Mouse (Mus musculus) heart, embryonic 13.5 days (tissue): ENCODE measurements around the gene Tssc4. TPM values are rescaled to one million over a fixed set of nuclear protein-coding genes. Genes with fewer than 3 reads are reported as not detected.
A peak's percentile ranks its signal among the peaks of the same experiment; 100 is the strongest.

Experiments
- ATAC-seq: fragments of 200-750 bp; cut with Nextera tagmentation; 2 replicates; pipeline ENCODE4 v1.8.0; 2017; ENCODE audit warnings: moderate TSS enrichment; ENCODE audit not compliant: insufficient number of reproducible peaks, low FRiP score, low TSS enrichment; ENCODE audit errors: extremely low read depth
- H3K27ac ChIP-seq: fragments of 300-500 bp; sonication (generic); replicated peaks from 2 replicates; pipeline ENCODE4 v1.5.1; 2015; ENCODE audit warnings: moderate library complexity, mild to moderate bottlenecking, inconsistent platforms
- H3K27me3 ChIP-seq: fragments of 300-500 bp; sonication (generic); replicated peaks from 2 replicates; pipeline ENCODE4 v1.6.1; 2015; ENCODE audit warnings: mild to moderate bottlenecking, inconsistent platforms
- H3K36me3 ChIP-seq: fragments of 300-500 bp; sonication (generic); 2 replicates; pipeline ENCODE4 v1.6.1; 2015; ENCODE audit warnings: mild to moderate bottlenecking, inconsistent platforms
- H3K4me1 ChIP-seq: fragments of 300-500 bp; sonication (generic); 2 replicates; pipeline ENCODE4 v1.6.1; 2015; ENCODE audit warnings: inconsistent platforms
- H3K4me2 ChIP-seq: fragments of 300-500 bp; sonication (generic); 2 replicates; pipeline ENCODE4 v1.6.1; 2015; ENCODE audit warnings: inconsistent platforms, mild to moderate bottlenecking, moderate library complexity
- H3K4me3 ChIP-seq: fragments of 300-500 bp; sonication (generic); 2 replicates; pipeline ENCODE4 v1.5.1; 2015; ENCODE audit warnings: moderate library complexity, mild to moderate bottlenecking, inconsistent platforms
- H3K9ac ChIP-seq: fragments of 300-500 bp; sonication (generic); 2 replicates; pipeline ENCODE4 v1.6.1; 2015; ENCODE audit warnings: inconsistent platforms, mild to moderate bottlenecking, moderate library complexity
- H3K9me3 ChIP-seq: fragments of 300-500 bp; sonication (generic); 2 replicates; pipeline ENCODE4 v1.6.1; 2016; ENCODE audit warnings: inconsistent platforms
- WGBS: fragments of 180-500 bp; shearing (Covaris S2); methylation state at CpG from one replicate; pipeline ENCODE4 v1.1.7; 2015; ENCODE audit warnings: mixed read lengths; 5-methylcytosine and 5-hydroxymethylcytosine counted together
- polyA plus RNA-seq: library from polyadenylated mRNA; unstranded; fragments of >200 nt; fragmentation: Nextera tagmentation; extraction: Ambion mirVana; gene quantifications from 2 replicates; pipeline ENCODE4 v1.2.1, GENCODE M21; 2015

Gene Tssc4
- polyA plus RNA-seq, 1 experiment from 2014 or later: 58.2 TPM

GRCm38 (mm10) chr7:143057023-143057422 lies 12.0 kb upstream of the Tssc4 start:
- H3K4me3 ChIP-seq: peak overlapping the region; percentile 7; the same call in 1 of the 2 replicates
- no peaks in the 10 kb centered on the region for H3K27me3 ChIP-seq
- H3K9me3 ChIP-seq: no peaks in the 10 kb centered on the region
- H3K4me1 ChIP-seq: peaks cover 79% of the 10 kb centered on the region
- H3K4me2 ChIP-seq: peak overlapping the region; percentile 98
- peaks cover 59% of the 10 kb centered on the region for H3K36me3 ChIP-seq
- H3K9ac ChIP-seq: peak overlapping the region; percentile 98
- WGBS: 52% methylated on average over 5 of the region's 5 CpGs
- ATAC-seq: no peak
- H3K27ac ChIP-seq: peak overlapping the region; percentile 98

DNA sequence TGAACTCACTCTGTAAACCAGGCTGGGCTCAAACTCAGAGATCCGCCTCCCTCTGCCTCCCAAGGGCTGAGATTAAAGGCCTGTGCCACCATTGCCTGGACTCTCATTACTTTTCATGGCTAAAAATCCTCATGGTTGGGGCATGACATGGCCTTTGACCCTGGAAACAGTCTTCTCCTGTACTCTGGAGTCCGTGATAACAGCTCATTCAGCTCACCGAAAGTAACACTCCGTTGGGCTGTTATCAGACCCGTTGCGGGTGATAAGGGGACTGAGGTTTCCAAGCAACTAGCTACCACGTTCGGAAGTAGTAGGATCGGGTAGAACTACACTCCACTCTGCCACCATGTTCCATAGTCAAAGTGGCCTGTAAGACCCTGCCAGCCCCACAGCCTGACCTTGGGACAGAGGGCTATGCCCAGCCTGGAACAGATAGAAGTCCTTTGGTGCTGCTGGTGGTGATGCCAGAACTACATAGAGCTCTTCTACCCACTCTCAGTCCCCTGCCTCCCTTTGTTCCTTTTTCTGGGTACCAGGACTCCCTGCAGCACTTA lies 11.3 kb upstream of the Tssc4 start:
- WGBS: 6% methylated on average over 9 of the region's 9 CpGs
- Histone ChIP-seq H3K4me2 (peak overlapping the region; percentile 98), H3K27ac (peak overlapping the region; percentile 98), H3K36me3 (peaks cover 66% of the 10 kb centered on the region), H3K4me3 (peak overlapping the region; percentile 22), H3K9ac (peak overlapping the region; percentile 74), H3K27me3 (no peaks in the 10 kb centered on the region), H3K4me1 (peaks cover 79% of the 10 kb centered on the region), H3K9me3 (no peaks in the 10 kb centered on the region)
- no peak for ATAC-seq

- no peaks in the 10 kb centered on the region for H3K9me3 ChIP-seq
- H3K4me1 ChIP-seq: peaks cover 79% of the 10 kb centered on the region
- peak overlapping the region; percentile 74 for H3K9ac ChIP-seq
- H3K27ac ChIP-seq: peak overlapping the region; percentile 98
- H3K36me3 ChIP-seq: peaks cover 71% of the 10 kb centered on the region
- ATAC-seq: no peak
- H3K4me2 ChIP-seq: peak overlapping the region; percentile 98
- H3K27me3 ChIP-seq: no peaks in the 10 kb centered on the region
- WGBS: 11% methylated on average over 5 of the region's 5 CpGs
- peak overlapping the region; percentile 22 for H3K4me3 ChIP-seq
These were observed 10.8 kb upstream of the Tssc4 start for GRCm38 (mm10) chr7:143058221-143058697.

DNA sequence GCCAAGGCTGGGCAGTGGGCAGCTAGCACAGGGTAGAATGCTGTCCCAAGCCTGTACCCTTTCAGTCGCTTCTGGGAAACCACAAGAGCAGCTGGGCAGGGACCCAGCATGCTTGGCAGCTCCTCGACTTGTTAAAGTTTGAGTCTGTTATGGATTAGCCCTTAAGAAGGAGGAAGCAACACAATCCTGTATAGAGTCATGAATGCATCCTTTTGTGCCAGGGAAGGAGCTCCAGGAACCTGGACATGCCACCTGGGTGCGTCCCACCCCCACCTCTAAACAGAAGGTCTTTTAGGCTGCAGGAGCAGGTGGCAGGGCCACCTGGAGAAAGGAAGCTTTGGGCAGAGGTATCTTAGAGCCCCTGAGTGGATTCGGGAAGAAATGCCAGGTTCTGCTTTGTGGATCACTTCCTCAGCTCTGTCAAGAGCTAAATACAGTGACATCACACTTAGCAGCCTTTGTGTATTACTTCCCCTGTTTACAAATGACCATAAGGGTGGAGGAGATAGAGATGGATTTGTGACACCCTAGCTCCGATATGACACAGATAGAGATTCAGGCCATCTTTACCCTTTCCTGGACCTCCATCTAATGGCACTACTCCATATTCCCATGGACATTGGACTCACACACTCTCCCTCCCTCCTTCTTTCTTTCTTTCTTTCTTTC lies 9.7 kb upstream of the Tssc4 start:
- Histone ChIP-seq H3K27ac (peak overlapping the region; percentile 98), H3K4me1 (peaks cover 75% of the 10 kb centered on the region), H3K9me3 (no peaks in the 10 kb centered on the region), H3K4me2 (peak overlapping the region; percentile 98), H3K9ac (peak overlapping the region; percentile 74), H3K27me3 (no peaks in the 10 kb centered on the region), H3K4me3 (no peak overlapping the region), H3K36me3 (peaks cover 81% of the 10 kb centered on the region)
- no peak for ATAC-seq
- 63% methylated on average over 5 of the region's 5 CpGs for WGBS

DNA sequence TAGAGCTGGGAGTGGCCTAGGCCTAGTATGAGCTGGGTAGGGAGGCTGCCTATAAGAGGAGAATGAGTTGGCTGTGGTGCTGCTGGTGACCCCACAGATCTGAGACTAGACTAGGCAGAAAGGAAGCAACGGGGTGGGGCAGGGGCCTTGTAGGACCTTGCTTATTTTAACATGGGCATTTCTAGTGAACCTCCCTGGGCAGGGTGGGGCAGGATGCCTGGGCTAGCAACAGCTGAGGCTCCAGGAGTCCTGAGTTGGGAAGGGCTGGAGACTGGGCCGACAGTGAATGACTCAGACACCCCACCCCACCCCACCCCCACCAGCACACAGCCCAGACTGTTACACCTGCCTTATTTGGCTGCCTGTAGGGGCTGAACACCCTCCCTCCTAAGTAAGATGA lies 6.3 kb upstream of the Tssc4 start:
- H3K4me1 ChIP-seq: peaks cover 42% of the 10 kb centered on the region
- H3K9me3 ChIP-seq: no peaks in the 10 kb centered on the region
- H3K4me3 ChIP-seq: no peak overlapping the region
- H3K27me3 ChIP-seq: no peaks in the 10 kb centered on the region
- ATAC-seq: no peak
- 58% methylated on average over 2 of the region's 2 CpGs for WGBS
- no peak overlapping the region for H3K9ac ChIP-seq
- 0 out of 2 replicates have a peak overlapping the region, but pooled peaks have one; percentile 12 for H3K27ac ChIP-seq
- peaks cover 87% of the 10 kb centered on the region for H3K36me3 ChIP-seq
- no peak overlapping the region for H3K4me2 ChIP-seq

GRCm38 (mm10) chr7:143064226-143064625 lies 4.8 kb upstream of the Tssc4 start:
- 72% methylated on average over 6 of the region's 6 CpGs for WGBS
- Histone ChIP-seq H3K27me3 (no peaks in the 10 kb centered on the region), H3K4me1 (peaks cover 37% of the 10 kb centered on the region), H3K9me3 (no peaks in the 10 kb centered on the region), H3K4me2 (no peak overlapping the region), H3K36me3 (peaks cover 88% of the 10 kb centered on the region), H3K4me3 (no peak overlapping the region), H3K27ac (no peak overlapping the region), H3K9ac (no peak overlapping the region)
- ATAC-seq: no peak

DNA sequence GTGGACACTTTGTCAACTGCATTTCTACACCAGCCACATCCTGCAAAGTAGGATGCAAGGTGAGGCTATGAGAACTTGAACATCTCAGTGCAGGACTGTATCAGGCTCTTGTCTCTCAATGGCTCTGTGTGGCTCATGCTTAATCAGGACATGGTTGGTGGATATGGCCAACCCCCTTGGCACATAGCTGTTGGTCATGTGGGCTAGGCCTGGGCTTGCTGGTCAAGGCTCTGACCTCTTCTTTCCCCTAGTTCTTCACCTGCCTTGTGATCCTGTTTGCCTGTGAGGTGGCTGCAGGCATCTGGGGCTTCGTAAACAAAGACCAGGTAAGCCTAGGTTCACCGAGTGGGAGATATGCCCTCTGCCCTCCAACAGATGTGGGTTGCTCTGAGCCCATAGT lies 3.4 kb upstream of the Tssc4 start:
- H3K4me2 ChIP-seq: no peak overlapping the region
- no peak overlapping the region for H3K4me3 ChIP-seq
- H3K36me3 ChIP-seq: peaks cover 82% of the 10 kb centered on the region
- no peaks in the 10 kb centered on the region for H3K27me3 ChIP-seq
- H3K9ac ChIP-seq: no peak overlapping the region
- 95% methylated on average over 2 of the region's 2 CpGs for WGBS
- H3K4me1 ChIP-seq: peaks cover 33% of the 10 kb centered on the region
- H3K27ac ChIP-seq: no peak overlapping the region
- no peak for ATAC-seq
- H3K9me3 ChIP-seq: no peaks in the 10 kb centered on the region

- Histone ChIP-seq H3K9me3 (no peaks in the 10 kb centered on the region), H3K27ac (peak overlapping the region; percentile 90; the same call in 1 of the 2 replicates), H3K4me3 (no peak overlapping the region), H3K27me3 (no peaks in the 10 kb centered on the region), H3K36me3 (peaks cover 74% of the 10 kb centered on the region), H3K9ac (0 out of 2 replicates have a peak overlapping the region, but pooled peaks have one; percentile 16), H3K4me1 (peaks cover 28% of the 10 kb centered on the region), H3K4me2 (no peak overlapping the region)
- 77% methylated on average over 2 of the region's 2 CpGs for WGBS
- ATAC-seq: no peak
These were observed 1.6 kb upstream of the Tssc4 start for GRCm38 (mm10) chr7:143067469-143067868.

GRCm38 (mm10) chr7:143067897-143068296 lies 1.2 kb upstream of the Tssc4 start:
- H3K27ac ChIP-seq: peak overlapping the region; percentile 90
- H3K36me3 ChIP-seq: peaks cover 69% of the 10 kb centered on the region
- H3K4me3 ChIP-seq: no peak overlapping the region
- ATAC-seq: no peak
- H3K9ac ChIP-seq: peak overlapping the region; percentile 55; the same call in 1 of the 2 replicates
- peaks cover 26% of the 10 kb centered on the region for H3K4me1 ChIP-seq
- H3K27me3 ChIP-seq: no peaks in the 10 kb centered on the region
- H3K4me2 ChIP-seq: peak overlapping the region; percentile 98; the same call in 1 of the 2 replicates
- H3K9me3 ChIP-seq: no peaks in the 10 kb centered on the region
- 88% methylated on average over 3 of the region's 3 CpGs for WGBS

GRCm38 (mm10) chr7:143068316-143068881 lies 650 bp upstream of the Tssc4 start:
- H3K4me1 ChIP-seq: peaks cover 26% of the 10 kb centered on the region
- H3K4me2 ChIP-seq: peak overlapping the region; percentile 98
- no peaks in the 10 kb centered on the region for H3K9me3 ChIP-seq
- peaks cover 64% of the 10 kb centered on the region for H3K36me3 ChIP-seq
- peak overlapping the region; percentile 55 for H3K9ac ChIP-seq
- H3K4me3 ChIP-seq: peak overlapping the region; percentile 84
- 49% methylated on average over 13 of the region's 13 CpGs for WGBS
- H3K27me3 ChIP-seq: no peaks in the 10 kb centered on the region
- H3K27ac ChIP-seq: peak overlapping the region; percentile 90
- ATAC-seq: no peak

- no peak for ATAC-seq
- WGBS: 10% methylated on average over 30 of the region's 30 CpGs
These were observed 827 bp downstream of the Tssc4 start for GRCm38 (mm10) chr7:143069751-143070400.

More at GRCm38 (mm10) chr7:143069751-143070400, 827 bp downstream of the Tssc4 start:
- H3K4me1 ChIP-seq: peaks cover 26% of the 10 kb centered on the region
- H3K27me3 ChIP-seq: no peaks in the 10 kb centered on the region
- H3K4me2 ChIP-seq: peak overlapping the region; percentile 98
- H3K9me3 ChIP-seq: no peaks in the 10 kb centered on the region
- peak overlapping the region; percentile 96 for H3K9ac ChIP-seq
- peak overlapping the region; percentile 84 for H3K4me3 ChIP-seq
- peak overlapping the region; percentile 90 for H3K27ac ChIP-seq
- H3K36me3 ChIP-seq: peaks cover 49% of the 10 kb centered on the region
